Mouse (Mus musculus): Measurements from ENCODE around the gene Hist1h2bf. TPM values are rescaled to one million over a fixed set of nuclear protein-coding genes. Genes with fewer than 3 reads are reported as not detected.
"Not testable (repeated sequence)": the region's sequence is repeated elsewhere in the genome, so short reads cannot be mapped to it uniquely, and the experiment has no call there.

The Hist1h2bf gene
- 1.6 and 3.0 TPM in 2 replicates for polyA plus RNA-seq (2015; fragmentation: Nextera tagmentation; extraction: Ambion mirVana)

- peaks cover 45% of the 10 kb centered on the region for H3K4me1 ChIP-seq
- H3K9me3 ChIP-seq; H3K36me3 ChIP-seq; H3K27me3 ChIP-seq (replicated peaks): not testable (repeated sequence)
- H3K27ac ChIP-seq (replicated peaks) = peak within 1 kb of the TSS; percentile 96
- H3K9ac ChIP-seq = peak within 1 kb of the TSS; percentile 89
- peak within 1 kb of the TSS; percentile 57 for H3K4me3 ChIP-seq
- H3K4me2 ChIP-seq = peak within 1 kb of the TSS; percentile 80
- 2% methylated on average over 39 of the region's 42 CpGs for WGBS
- ATAC-seq (ENCODE audit: extremely low read depth, insufficient number of reproducible peaks, low FRiP score, low TSS enrichment) = peak; percentile 78
These were observed at the start of gene Hist1h2bf, which contains the start of gene Hist1h2ad for GRCm38 (mm10) chr13:23573898-23574524. Gene Hist1h2bf (minus strand): TSS chr13:23574196. Gene Hist1h2ad (plus strand): TSS chr13:23574381.

DNA sequence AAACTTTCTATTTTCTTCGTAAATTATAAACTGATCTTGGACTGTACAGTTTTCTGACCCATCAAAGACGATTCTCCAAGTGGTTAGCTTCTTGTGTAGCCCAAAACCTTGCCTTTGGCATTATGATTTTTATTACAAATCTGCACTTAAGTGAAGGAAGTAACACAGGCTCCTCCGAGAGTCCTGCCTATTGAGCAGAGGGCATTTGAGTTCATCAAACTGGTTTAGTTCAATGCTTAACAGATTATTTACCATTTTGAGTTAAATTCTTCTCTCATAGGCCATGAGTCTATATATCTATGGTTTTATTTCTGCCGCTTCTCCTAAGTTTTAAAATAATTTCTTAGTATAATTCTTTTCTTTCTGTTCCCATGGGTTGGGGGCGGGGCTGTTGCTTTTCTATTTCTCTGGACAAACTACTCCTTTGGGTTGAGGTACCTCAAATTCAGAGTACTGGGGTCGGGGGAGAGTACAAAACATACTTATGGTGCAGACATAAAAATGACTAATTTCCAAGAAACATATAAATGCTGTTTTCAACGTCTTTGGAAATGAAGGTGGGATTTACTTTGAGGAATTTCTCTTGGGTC lies 49.0 kb upstream of the Hist1h2bf start:
- Histone ChIP-seq H3K4me3 (peak overlapping the region; percentile 74), H3K4me2 (peak overlapping the region; percentile 98), H3K27me3 (replicated peaks) (0 out of 2 replicates have a peak, but pooled peaks cover 3% of the 10 kb centered on the region), H3K36me3 (no peaks in the 10 kb centered on the region), H3K9me3 (no peaks in the 10 kb centered on the region), H3K9ac (peak overlapping the region; percentile 98), H3K4me1 (peaks cover 14% of the 10 kb centered on the region), H3K27ac (replicated peaks) (peak overlapping the region; percentile 95)
- ATAC-seq (ENCODE audit: extremely low read depth, insufficient number of reproducible peaks, low FRiP score, low TSS enrichment) = no peak
- WGBS = 28% methylated on average over 7 of the region's 7 CpGs

DNA sequence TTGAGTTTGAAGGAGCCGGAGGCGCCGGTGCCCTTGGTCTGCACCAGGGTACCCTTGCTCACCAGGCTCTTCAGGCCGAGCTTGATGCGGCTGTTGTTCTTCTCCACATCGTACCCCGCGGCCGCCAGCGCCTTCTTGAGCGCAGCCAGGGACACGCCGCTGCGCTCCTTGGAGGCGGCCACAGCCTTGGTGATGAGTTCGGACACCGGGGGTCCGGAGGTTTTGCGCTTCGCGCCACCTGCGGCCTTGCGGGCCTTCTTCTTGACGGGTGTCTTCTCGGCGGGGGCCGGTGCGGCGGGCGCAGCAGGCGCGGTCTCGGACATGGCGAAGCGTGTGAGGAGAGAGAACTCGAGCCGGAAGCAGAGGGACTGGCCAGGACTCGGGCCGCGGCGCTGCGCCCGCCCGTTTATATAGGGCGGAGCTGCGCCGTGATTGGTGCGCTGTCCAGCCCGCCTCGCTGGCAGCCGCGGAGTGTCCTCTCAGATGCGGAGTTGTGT lies 48.2 kb upstream of the Hist1h2bf start, which contains the start of gene Hist1h1e:
TSS of gene Hist1h1e (minus strand) at position 384 of the 497 bp plus-strand sequence.
- Histone ChIP-seq H3K4me2 (peak within 1 kb of the TSS; percentile 98), H3K9ac (peak within 1 kb of the TSS; percentile 98), H3K4me3 (peak within 1 kb of the TSS; percentile 74), H3K4me1 (peaks cover 14% of the 10 kb centered on the region), H3K27ac (replicated peaks) (peak within 1 kb of the TSS; percentile 95)
- not testable (repeated sequence) for H3K9me3 ChIP-seq; H3K27me3 ChIP-seq (replicated peaks); H3K36me3 ChIP-seq
- peak; percentile 80 for ATAC-seq (ENCODE audit: extremely low read depth, insufficient number of reproducible peaks, low FRiP score, low TSS enrichment)
- under 1% methylated on average over 53 of the region's 53 CpGs for WGBS

DNA sequence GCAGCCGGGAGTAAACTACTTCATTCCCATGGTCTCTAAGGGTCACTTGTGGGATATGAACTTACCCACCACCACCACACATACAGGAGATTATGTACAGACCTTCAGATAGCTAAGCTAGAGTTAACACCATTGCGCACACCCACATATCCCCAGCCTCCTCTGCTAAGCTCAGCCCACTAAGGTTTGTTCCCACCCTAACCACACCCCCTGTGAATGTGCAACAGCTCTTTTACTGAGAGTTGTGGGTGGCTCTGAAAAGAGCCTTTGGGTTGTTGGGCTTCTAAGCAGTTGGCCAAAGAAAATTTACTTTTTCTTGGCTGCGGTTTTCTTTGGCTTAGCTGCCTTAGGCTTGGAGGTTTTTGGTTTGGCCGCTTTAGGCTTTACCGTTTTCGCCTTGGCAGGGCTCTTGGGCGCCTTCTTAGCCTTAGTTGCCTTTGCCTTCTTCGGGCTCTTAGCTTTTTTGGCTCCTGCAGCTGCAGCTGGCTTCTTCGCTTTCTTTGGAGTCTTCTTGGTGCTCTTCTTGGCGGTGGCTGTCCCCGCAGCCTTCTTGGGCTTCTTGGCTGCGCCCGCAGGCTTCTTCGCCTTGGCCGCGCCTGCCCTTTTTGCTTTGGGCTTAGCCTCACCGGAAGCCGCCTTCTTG lies 47.7 kb upstream of the Hist1h2bf start:
- H3K4me2 ChIP-seq = peak overlapping the region; percentile 98
- peak overlapping the region; percentile 74 for H3K4me3 ChIP-seq
- no peaks in the 10 kb centered on the region for H3K9me3 ChIP-seq
- ATAC-seq (ENCODE audit: extremely low read depth, insufficient number of reproducible peaks, low FRiP score, low TSS enrichment) = peak; percentile 74; the same call in 1 of the 2 replicates
- 0 out of 2 replicates have a peak, but pooled peaks cover 3% of the 10 kb centered on the region for H3K27me3 ChIP-seq (replicated peaks)
- peaks cover 14% of the 10 kb centered on the region for H3K4me1 ChIP-seq
- peak overlapping the region; percentile 95 for H3K27ac ChIP-seq (replicated peaks)
- peak overlapping the region; percentile 98 for H3K9ac ChIP-seq
- H3K36me3 ChIP-seq = no peaks in the 10 kb centered on the region
- under 1% methylated on average over 18 of the region's 18 CpGs for WGBS

GRCm38 (mm10) chr13:23620733-23621531 lies 46.9 kb upstream of the Hist1h2bf start, which contains the start of gene Hist1h2be:
Gene Hist1h2be (minus strand): TSS chr13:23621124.
- H3K4me1 ChIP-seq = peaks cover 14% of the 10 kb centered on the region
- peak within 1 kb of the TSS; percentile 98 for H3K4me2 ChIP-seq
- H3K9me3 ChIP-seq = no peaks in the 10 kb centered on the region
- H3K36me3 ChIP-seq = no peaks in the 10 kb centered on the region
- peak within 1 kb of the TSS; percentile 95 for H3K27ac ChIP-seq (replicated peaks)
- 0 out of 2 replicates have a peak, but pooled peaks cover 3% of the 10 kb centered on the region for H3K27me3 ChIP-seq (replicated peaks)
- under 1% methylated on average over 27 of the region's 27 CpGs for WGBS
- peak within 1 kb of the TSS; percentile 74 for H3K4me3 ChIP-seq
- peak; percentile 58; the same call in 1 of the 2 replicates for ATAC-seq (ENCODE audit: extremely low read depth, insufficient number of reproducible peaks, low FRiP score, low TSS enrichment)
- H3K9ac ChIP-seq = peak within 1 kb of the TSS; percentile 98

DNA sequence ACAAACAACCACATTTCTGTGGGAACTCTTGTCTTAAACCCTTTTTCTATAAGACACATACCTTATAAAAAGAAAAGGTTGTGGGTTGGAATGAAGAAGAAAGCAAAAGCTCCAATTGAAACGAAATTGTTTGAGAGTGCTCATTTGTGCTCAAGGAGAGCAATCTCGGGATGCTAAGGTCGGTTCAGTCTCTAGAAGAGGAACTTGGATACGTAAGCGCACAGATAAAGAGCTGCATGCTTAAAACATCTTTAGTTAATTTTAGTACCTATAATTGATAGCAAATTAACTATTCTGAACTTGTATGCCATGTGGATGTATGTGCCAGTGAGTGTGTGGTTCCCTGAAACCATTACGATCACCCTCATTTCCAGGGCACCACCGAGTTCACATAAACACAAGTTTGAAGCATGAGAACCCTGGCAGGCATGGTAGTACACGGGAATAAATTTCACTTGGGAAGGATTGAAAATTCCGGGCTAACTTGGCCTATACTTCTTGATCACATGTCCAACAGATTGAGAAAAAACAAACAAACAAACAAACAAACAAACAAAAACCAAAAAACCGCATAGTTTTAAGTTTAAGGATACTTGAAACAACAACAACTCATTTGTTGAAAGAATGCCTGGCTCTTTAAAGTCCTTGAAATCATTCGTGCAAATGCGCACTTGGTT lies 46.2 kb upstream of the Hist1h2bf start:
- Histone ChIP-seq H3K36me3 (no peaks in the 10 kb centered on the region), H3K4me1 (peaks cover 14% of the 10 kb centered on the region), H3K4me3 (peak overlapping the region; percentile 74), H3K27me3 (replicated peaks) (no peaks in the 10 kb centered on the region), H3K4me2 (peak overlapping the region; percentile 98), H3K27ac (replicated peaks) (peak overlapping the region; percentile 95), H3K9me3 (no peaks in the 10 kb centered on the region), H3K9ac (peak overlapping the region; percentile 81)
- WGBS = 50% methylated on average over 12 of the region's 12 CpGs
- no peak for ATAC-seq (ENCODE audit: extremely low read depth, insufficient number of reproducible peaks, low FRiP score, low TSS enrichment)

DNA sequence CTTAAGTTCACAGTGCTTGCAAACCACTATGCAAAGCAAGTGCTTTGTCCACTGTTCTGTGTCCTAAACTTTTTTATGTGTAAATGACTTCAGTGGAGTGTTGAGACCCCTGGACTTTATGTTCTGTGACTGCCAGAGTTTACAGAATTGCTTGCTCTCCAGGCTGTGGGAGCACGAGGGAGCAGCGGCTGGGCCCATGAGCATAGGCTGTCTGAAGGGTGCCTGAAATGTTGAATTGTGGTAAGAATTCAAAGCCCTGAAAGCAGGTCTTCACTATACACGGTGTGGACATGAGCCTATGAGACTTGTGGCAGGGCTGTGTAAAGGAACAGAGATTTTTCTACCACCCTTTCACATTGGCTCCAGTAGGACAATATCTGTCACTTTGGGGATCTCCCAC lies 37.6 kb upstream of the Hist1h2bf start:
- Histone ChIP-seq H3K36me3 (no peaks in the 10 kb centered on the region), H3K4me2 (no peak overlapping the region), H3K4me1 (no peaks in the 10 kb centered on the region), H3K27me3 (replicated peaks) (no peaks in the 10 kb centered on the region), H3K4me3 (no peak overlapping the region), H3K9ac (no peak overlapping the region), H3K27ac (replicated peaks) (no peak overlapping the region), H3K9me3 (no peaks in the 10 kb centered on the region)
- WGBS = 85% methylated on average over 3 of the region's 3 CpGs
- ATAC-seq (ENCODE audit: extremely low read depth, insufficient number of reproducible peaks, low FRiP score, low TSS enrichment) = no peak

- H3K4me2 ChIP-seq = no peak overlapping the region
- H3K9me3 ChIP-seq = no peaks in the 10 kb centered on the region
- no peaks in the 10 kb centered on the region for H3K27me3 ChIP-seq (replicated peaks)
- H3K36me3 ChIP-seq = no peaks in the 10 kb centered on the region
- H3K9ac ChIP-seq = no peak overlapping the region
- 58% methylated on average over 2 of the region's 2 CpGs for WGBS
- ATAC-seq (ENCODE audit: extremely low read depth, insufficient number of reproducible peaks, low FRiP score, low TSS enrichment) = no peak
- no peaks in the 10 kb centered on the region for H3K4me1 ChIP-seq
- no peak overlapping the region for H3K4me3 ChIP-seq
- H3K27ac ChIP-seq (replicated peaks) = no peak overlapping the region
These were observed 36.4 kb upstream of the Hist1h2bf start for GRCm38 (mm10) chr13:23610393-23610792.

- ATAC-seq (ENCODE audit: extremely low read depth, insufficient number of reproducible peaks, low FRiP score, low TSS enrichment) = no peak
- Histone ChIP-seq H3K9ac (no peak overlapping the region), H3K36me3 (no peaks in the 10 kb centered on the region), H3K27ac (replicated peaks) (no peak overlapping the region), H3K4me2 (no peak overlapping the region), H3K27me3 (replicated peaks) (no peaks in the 10 kb centered on the region), H3K9me3 (no peaks in the 10 kb centered on the region), H3K4me3 (no peak overlapping the region), H3K4me1 (no peaks in the 10 kb centered on the region)
These were observed 35.8 kb upstream of the Hist1h2bf start for GRCm38 (mm10) chr13:23609844-23610243.

DNA sequence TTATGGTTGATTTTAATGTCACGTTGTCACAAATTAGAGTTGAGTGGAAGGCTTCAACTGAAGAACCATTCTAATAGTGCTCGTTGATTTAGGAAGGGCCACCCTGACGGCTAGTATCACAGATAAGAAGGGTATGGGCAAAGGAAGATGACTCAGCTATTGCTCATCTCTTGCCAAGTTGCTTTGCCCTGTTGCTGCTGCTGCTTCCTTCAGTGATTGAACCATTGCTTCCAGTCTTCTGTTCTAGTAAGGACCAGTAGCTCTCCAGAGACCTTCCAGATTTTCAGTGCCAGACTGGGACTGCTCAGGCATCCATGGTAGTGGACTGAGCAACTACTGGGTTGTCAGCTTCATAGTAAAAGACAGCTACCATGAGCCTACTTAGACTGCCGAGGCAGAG lies 35.2 kb upstream of the Hist1h2bf start:
- no peak overlapping the region for H3K27ac ChIP-seq (replicated peaks)
- H3K4me3 ChIP-seq = no peak overlapping the region
- no peaks in the 10 kb centered on the region for H3K36me3 ChIP-seq
- H3K27me3 ChIP-seq (replicated peaks) = no peaks in the 10 kb centered on the region
- WGBS = 56% methylated on average over 4 of the region's 4 CpGs
- H3K9me3 ChIP-seq = no peaks in the 10 kb centered on the region
- H3K4me2 ChIP-seq = no peak overlapping the region
- no peak for ATAC-seq (ENCODE audit: extremely low read depth, insufficient number of reproducible peaks, low FRiP score, low TSS enrichment)
- H3K4me1 ChIP-seq = no peaks in the 10 kb centered on the region
- H3K9ac ChIP-seq = no peak overlapping the region

Data from heart, embryonic 13.5 days (tissue).